Comparison of ENCODE assay signal across 9 mouse cellular contexts in genomic region chr3:95686492-95687167, GRCm38 (mm10). TPM values are rescaled to one million over a fixed set of nuclear protein-coding genes. Genes with fewer than 3 reads are reported as not detected.
DNase-seq lines count a peak whose midpoint lies in the region; ATAC-seq lines count a peak whose summit lies in the region.
"Had no signal": no experiment of that assay in that cellular context is flagged by ENCODE, and none has a peak within 500 bp of the region (broad histone marks: within the 10 kb centered on the region; RNA-seq: fewer than 3 reads in every experiment).

No protein-coding gene starts in this region.

- no peaks in the 10 kb centered on the region for H3K9me3 ChIP-seq in heart, embryonic 15.5 days (replicated peaks)
- no peaks in the 10 kb centered on the region for H3K9me3 ChIP-seq in liver, embryonic 12.5 days (replicated peaks)

- H3K4me2 ChIP-seq in heart, embryonic 15.5 days, result peak overlapping the region; percentile 82
- peak overlapping the region; percentile 80; the same call in 1 of the 2 replicates for H3K4me2 ChIP-seq in liver, embryonic 12.5 days

- peaks cover 3% of the 10 kb centered on the region; the same call in 1 of the 2 replicates for H3K4me1 ChIP-seq in brown adipose tissue, adult 24 weeks (ENCODE audit: control insufficient read depth, insufficient read depth, insufficient read length, low read length)
- H3K4me1 ChIP-seq in heart, embryonic 15.5 days (replicated peaks), result peaks cover 74% of the 10 kb centered on the region
- peaks cover 46% of the 10 kb centered on the region for H3K4me1 ChIP-seq in liver, embryonic 12.5 days

- peak; percentile 16; the same call in 1 of the 2 replicates for ATAC-seq in heart, embryonic 15.5 days (replicated peaks; ENCODE audit: insufficient number of reproducible peaks, insufficient read depth, low FRiP score, low read depth)
- ATAC-seq in liver, embryonic 12.5 days, result no peak
- no peak for ATAC-seq in inflammation-experienced regulatory T-cells, adult 6 months

- no peaks in the 10 kb centered on the region for H3K36me3 ChIP-seq in heart, embryonic 15.5 days
- no peaks in the 10 kb centered on the region for H3K36me3 ChIP-seq in liver, embryonic 12.5 days

- H3K9ac ChIP-seq in heart, embryonic 15.5 days, result peak overlapping the region; percentile 54; the same call in 1 of the 2 replicates
- H3K9ac ChIP-seq in liver, embryonic 12.5 days, result no peak overlapping the region

- no peaks in the 10 kb centered on the region for H3K27me3 ChIP-seq in heart, embryonic 15.5 days
- peaks cover 56% of the 10 kb centered on the region for H3K27me3 ChIP-seq in liver, embryonic 12.5 days (replicated peaks)

- intact Hi-C loops in left cerebral cortex, postnatal 14 days (cut with DNase I), result no loop called here

- DNase-seq in gastrocnemius, adult 18-20 months (ENCODE audit: low spot score), result peak; percentile 4
- DNase-seq in gastrocnemius, adult 8-10 months (ENCODE audit: low spot score in 2 of 2), result no peak
- no peak for DNase-seq in layer of hippocampus, adult 9-10 months (ENCODE audit: low spot score)
- no peak for DNase-seq in left cerebral cortex, postnatal 14 days (ENCODE audit: low spot score in 2 of 2)
- DNase-seq: thymus, postnatal 14 days had no signal

- 48% methylated on average over 10 of the region's 10 CpGs for WGBS in heart, embryonic 15.5 days
- 41% methylated on average over 10 of the region's 10 CpGs for WGBS in liver, embryonic 12.5 days (ENCODE audit: insufficient replicate concordance)

- H3K27ac ChIP-seq in brown adipose tissue, adult 24 weeks (replicated peaks; ENCODE audit: low read depth, low read length), result no peak overlapping the region
- H3K27ac ChIP-seq in heart, embryonic 15.5 days, result peak overlapping the region; percentile 91
- H3K27ac ChIP-seq in liver, embryonic 12.5 days, result no peak overlapping the region

- peak overlapping the region; percentile 75; the same call in 1 of the 2 replicates for H3K4me3 ChIP-seq in brown adipose tissue, adult 24 weeks (ENCODE audit: insufficient read depth, low read depth, low read length)
- H3K4me3 ChIP-seq in heart, embryonic 15.5 days, result peak overlapping the region; percentile 52
- H3K4me3 ChIP-seq in liver, embryonic 12.5 days, result no peak overlapping the region

RNA-seq across cellular contexts. Expression of gene Adamtsl4, which starts 1.1 kb away (rescaled TPM):
- 10 to 100 TPM; 25.9 to 30.8 TPM for total RNA-seq in gastrocnemius, adult 18-20 months (2021)
- total RNA-seq in gastrocnemius, adult 8-10 months (2022), result 10 to 100 TPM; 13.8 to 23.4 (median 18.2) TPM
- polyA plus RNA-seq in brown adipose tissue, adult 24 weeks (2012; ENCODE audit: insufficient read depth, insufficient read length, missing spikeins), result 2.5 and 6.6 TPM in 2 replicates
- 6.9 and 10.6 TPM in 2 replicates for polyA plus RNA-seq in heart, embryonic 15.5 days (2015; fragmentation: Nextera tagmentation; extraction: Ambion mirVana)
- 0.30 and 0.35 TPM in 2 replicates for polyA plus RNA-seq in liver, embryonic 12.5 days (2016; fragmentation: Nextera tagmentation; extraction: Ambion mirVana)
- 1 to 10 TPM; 2.0 to 4.6 (median 2.2) TPM for polyA plus RNA-seq in inflammation-experienced regulatory T-cells, adult 6 months (2017; shearing (Covaris generic))
- 1 to 10 TPM; 2.0 TPM for total RNA-seq in left cerebral cortex, postnatal 14 days (2021)

RNA-seq across cellular contexts. Expression of gene Mcl1, which starts 28.0 kb away (rescaled TPM):
- 10 to 100 TPM; 96.0 to 99.4 TPM for total RNA-seq in gastrocnemius, adult 18-20 months (2021)
- 100 to 1,000 TPM in 3 of 4 experiments, 10 to 100 TPM in 1; 95.7 to 113 (median 106) TPM for total RNA-seq in gastrocnemius, adult 8-10 months (2022)
- polyA plus RNA-seq in brown adipose tissue, adult 24 weeks (2012; ENCODE audit: insufficient read depth, insufficient read length, missing spikeins), result 56.1 and 61.6 TPM in 2 replicates
- 38.4 and 45.4 TPM in 2 replicates for polyA plus RNA-seq in heart, embryonic 15.5 days (2015; fragmentation: Nextera tagmentation; extraction: Ambion mirVana)
- 66.5 and 73.8 TPM in 2 replicates for polyA plus RNA-seq in liver, embryonic 12.5 days (2016; fragmentation: Nextera tagmentation; extraction: Ambion mirVana)
- polyA plus RNA-seq in inflammation-experienced regulatory T-cells, adult 6 months (2017; shearing (Covaris generic)), result 10 to 100 TPM; 50.5 to 86.1 (median 61.6) TPM
- total RNA-seq in left cerebral cortex, postnatal 14 days (2021), result 10 to 100 TPM; 58.6 to 69.2 TPM

RNA-seq across cellular contexts. Expression of gene Ecm1, which starts 52.7 kb away (rescaled TPM):
- 10 to 100 TPM; 15.5 to 30.3 TPM for total RNA-seq in gastrocnemius, adult 18-20 months (2021)
- 10 to 100 TPM in 2 of 4 experiments, 1 to 10 TPM in 2; 6.0 to 16.6 (median 12.2) TPM for total RNA-seq in gastrocnemius, adult 8-10 months (2022)
- polyA plus RNA-seq in brown adipose tissue, adult 24 weeks (2012; ENCODE audit: insufficient read depth, insufficient read length, missing spikeins), result 41.5 and 48.8 TPM in 2 replicates
- 56.3 and 60.6 TPM in 2 replicates for polyA plus RNA-seq in heart, embryonic 15.5 days (2015; fragmentation: Nextera tagmentation; extraction: Ambion mirVana)
- 14.1 and 15.2 TPM in 2 replicates for polyA plus RNA-seq in liver, embryonic 12.5 days (2016; fragmentation: Nextera tagmentation; extraction: Ambion mirVana)
- 100 to 1,000 TPM in 1 of 3 experiments, 10 to 100 TPM in 2; 30.0 to 103 (median 70.1) TPM for polyA plus RNA-seq in inflammation-experienced regulatory T-cells, adult 6 months (2017; shearing (Covaris generic))
- total RNA-seq in left cerebral cortex, postnatal 14 days (2021), result 10 to 100 TPM; 11.4 to 13.2 TPM
